Mouse (Mus musculus) limb, embryonic 14.5 days (tissue): ENCODE results near the gene Dnajb14. TPM values are rescaled to one million over a fixed set of nuclear protein-coding genes. Genes with fewer than 3 reads are reported as not detected.

Experiments
- ATAC-seq: fragments of 200-750 bp; cut with Nextera tagmentation; 2 replicates; pipeline ENCODE4 v1.8.0; 2017; ENCODE audit warnings: low read depth, moderate number of reproducible peaks, moderate TSS enrichment; ENCODE audit not compliant: low FRiP score
- DNase-seq: peaks from one replicate; pipeline ENCODE4 v3.0.0-alpha.2; 2015; ENCODE audit warnings: low spot score
- H3K27ac ChIP-seq: fragments of 300-500 bp; sonication (generic); replicated peaks from 2 replicates; pipeline ENCODE4 v1.5.1; 2014; ENCODE audit warnings: low read depth, mild to moderate bottlenecking, low read length, moderate library complexity, mixed read lengths
- H3K27me3 ChIP-seq: fragments of 300-500 bp; sonication (generic); 2 replicates; pipeline ENCODE4 v1.6.1; 2014; ENCODE audit warnings: low read length, mixed read lengths; ENCODE audit not compliant: control insufficient read depth, insufficient read depth
- H3K36me3 ChIP-seq: fragments of 300-500 bp; sonication (generic); 2 replicates; pipeline ENCODE4 v1.6.1; 2014; ENCODE audit warnings: mild to moderate bottlenecking, low read length, moderate library complexity, mixed read lengths; ENCODE audit not compliant: control insufficient read depth, insufficient read depth
- H3K4me1 ChIP-seq: fragments of 300-500 bp; sonication (generic); 2 replicates; pipeline ENCODE4 v1.6.1; 2014; ENCODE audit warnings: antibody characterized with exemption, low read length, mixed read lengths; ENCODE audit not compliant: control insufficient read depth, insufficient read depth
- H3K4me2 ChIP-seq: fragments of 300-500 bp; sonication (generic); replicated peaks from 2 replicates; pipeline ENCODE4 v1.6.1; 2014; ENCODE audit warnings: low read depth, mild to moderate bottlenecking, low read length, moderate library complexity; ENCODE audit not compliant: severe bottlenecking
- H3K4me3 ChIP-seq: fragments of 300-500 bp; sonication (generic); replicated peaks from 2 replicates; pipeline ENCODE4 v1.5.1; 2014; ENCODE audit warnings: low read length
- H3K9ac ChIP-seq: fragments of 300-500 bp; sonication (generic); 2 replicates; pipeline ENCODE4 v1.6.1; 2014; ENCODE audit warnings: mild to moderate bottlenecking, low read depth, low read length, moderate library complexity; ENCODE audit not compliant: severe bottlenecking
- H3K9me3 ChIP-seq: fragments of 300-500 bp; sonication (generic); 2 replicates; pipeline ENCODE4 v1.6.1; 2016; ENCODE audit warnings: low read length; ENCODE audit not compliant: control insufficient read depth
- POLR2A ChIP-seq: fragments of 200-500 bp; IDR thresholded peaks from 2 replicates; pipeline ENCODE4 v1.8.0; 2012; ENCODE audit warnings: inconsistent platforms, mild to moderate bottlenecking, moderate library complexity, borderline replicate concordance; ENCODE audit not compliant: insufficient read depth, insufficient read length; ENCODE audit errors: extremely low read depth
- WGBS: fragments of 180-500 bp; shearing (Covaris S2); extraction: QIAGEN DNeasy Blood & Tissue Kit; methylation state at CpG from one replicate; pipeline ENCODE4 v1.1.7; 2014; 5-methylcytosine and 5-hydroxymethylcytosine counted together
- polyA plus RNA-seq, 2 experiments: library from polyadenylated mRNA; depleted of rRNA in 1 of 2; stranded (reverse) in 1 of 2; unstranded in 1 of 2; fragments of >200 nt; fragmentation: Nextera tagmentation in 1 of 2; extraction: Ambion mirVana in 1 of 2; gene quantifications; 2 replicates each; pipeline versions ENCODE4 v1.2.1 to v1.2.3; 2012 to 2014

The Dnajb14 gene
- polyA plus RNA-seq, 2 experiments, result 7.4 to 11.9 TPM

- WGBS, result 85% methylated on average over 2 of the region's 2 CpGs
Measured at GRCm38 (mm10) chr3:137831156-137831555, 36.3 kb upstream of the Dnajb14 start.

GRCm38 (mm10) chr3:137833128-137833527 is 34.3 kb upstream of the Dnajb14 start:
- ATAC-seq (no peak), DNase-seq (no peak)
- Histone ChIP-seq H3K9ac (no peak overlapping the region), H3K27me3 (no peaks in the 10 kb centered on the region), H3K9me3 (no peaks in the 10 kb centered on the region), H3K4me2 (no peak overlapping the region), H3K27ac (no peak overlapping the region), H3K4me1 (no peaks in the 10 kb centered on the region), H3K4me3 (no peak overlapping the region), H3K36me3 (no peaks in the 10 kb centered on the region)
- no peak for TF ChIP-seq POLR2A

More at GRCm38 (mm10) chr3:137831156-137831555, 36.3 kb upstream of the Dnajb14 start:
- no peak overlapping the region for H3K9ac ChIP-seq
- H3K4me3 ChIP-seq, result no peak overlapping the region
- no peak overlapping the region for H3K4me2 ChIP-seq
- no peaks in the 10 kb centered on the region for H3K9me3 ChIP-seq
- H3K27ac ChIP-seq, result no peak overlapping the region
- H3K36me3 ChIP-seq, result no peaks in the 10 kb centered on the region
- no peak for DNase-seq
- no peak for TF ChIP-seq POLR2A
- H3K27me3 ChIP-seq, result no peaks in the 10 kb centered on the region
- ATAC-seq, result no peak
- no peaks in the 10 kb centered on the region for H3K4me1 ChIP-seq

GRCm38 (mm10) chr3:137833698-137834097 is 33.8 kb upstream of the Dnajb14 start:
- Histone ChIP-seq H3K9me3 (no peaks in the 10 kb centered on the region), H3K4me1 (no peaks in the 10 kb centered on the region), H3K36me3 (no peaks in the 10 kb centered on the region), H3K4me3 (no peak overlapping the region), H3K27me3 (no peaks in the 10 kb centered on the region), H3K9ac (no peak overlapping the region), H3K4me2 (no peak overlapping the region), H3K27ac (no peak overlapping the region)
- no peak for DNase-seq
- TF ChIP-seq POLR2A, result no peak
- WGBS, result 82% methylated on average over 4 of the region's 4 CpGs
- ATAC-seq, result no peak

- TF ChIP-seq POLR2A, result no peak
- DNase-seq (no peak), ATAC-seq (no peak)
- Histone ChIP-seq H3K27me3 (no peaks in the 10 kb centered on the region), H3K4me3 (no peak overlapping the region), H3K27ac (no peak overlapping the region), H3K9me3 (no peaks in the 10 kb centered on the region), H3K4me1 (no peaks in the 10 kb centered on the region), H3K4me2 (no peak overlapping the region), H3K36me3 (no peaks in the 10 kb centered on the region), H3K9ac (no peak overlapping the region)
- 48% methylated on average over 1 of the region's 1 CpGs for WGBS
Measured at GRCm38 (mm10) chr3:137836543-137836942, 30.9 kb upstream of the Dnajb14 start.

GRCm38 (mm10) chr3:137838160-137838559 is 29.3 kb upstream of the Dnajb14 start:
- ATAC-seq (no peak), DNase-seq (no peak)
- no peaks in the 10 kb centered on the region for H3K9me3 ChIP-seq
- TF ChIP-seq POLR2A, result no peak
- no peaks in the 10 kb centered on the region for H3K4me1 ChIP-seq
- no peak overlapping the region for H3K27ac ChIP-seq
- no peaks in the 10 kb centered on the region for H3K36me3 ChIP-seq
- no peaks in the 10 kb centered on the region for H3K27me3 ChIP-seq
- no peak overlapping the region for H3K4me3 ChIP-seq
- no peak overlapping the region for H3K4me2 ChIP-seq
- no peak overlapping the region for H3K9ac ChIP-seq

GRCm38 (mm10) chr3:137842944-137843343 is 24.5 kb upstream of the Dnajb14 start:
- Histone ChIP-seq H3K4me1 (no peaks in the 10 kb centered on the region), H3K36me3 (no peaks in the 10 kb centered on the region), H3K27ac (no peak overlapping the region), H3K9ac (no peak overlapping the region), H3K4me2 (no peak overlapping the region), H3K4me3 (no peak overlapping the region), H3K27me3 (no peaks in the 10 kb centered on the region), H3K9me3 (no peaks in the 10 kb centered on the region)
- no peak for TF ChIP-seq POLR2A
- 81% methylated on average over 1 of the region's 1 CpGs for WGBS
- no peak for DNase-seq
- ATAC-seq, result no peak
